Mouse (Mus musculus) C2C12 (cell line): ENCODE results near the gene Mms19.

Experiments
- CEBPB ChIP-seq: IDR thresholded peaks from one replicate; pipeline ENCODE4 v1.6.1; 2011; ENCODE audit warnings: low read depth, mild to moderate bottlenecking, control low read depth, moderate library complexity
- CTCF ChIP-seq: IDR thresholded peaks from one replicate; pipeline ENCODE4 v1.5.1; 2011; ENCODE audit not compliant: control insufficient read depth, insufficient read depth, insufficient read length
- MAX ChIP-seq: IDR thresholded peaks from one replicate; pipeline ENCODE4 v1.6.1; 2011; ENCODE audit warnings: mild to moderate bottlenecking, control low read depth
- MYOD1 ChIP-seq: IDR thresholded peaks from one replicate; pipeline ENCODE4 v1.6.1; 2011; ENCODE audit warnings: low read depth; ENCODE audit not compliant: control insufficient read depth, insufficient read length
- MYOG ChIP-seq: IDR thresholded peaks from one replicate; pipeline ENCODE4 v1.6.1; 2011; ENCODE audit not compliant: control insufficient read depth, insufficient read length; ENCODE audit errors: extremely low read depth
- USF1 ChIP-seq: IDR thresholded peaks from one replicate; pipeline ENCODE4 v1.6.1; 2011; ENCODE audit warnings: low read depth, mild to moderate bottlenecking, control low read depth, moderate library complexity

- TF ChIP-seq USF1 (no peak), CTCF (no peak), MYOG (no peak), CEBPB (no peak), MAX (no peak), MYOD1 (no peak)
Observed at GRCm38 (mm10) chr19:41981595-41981927, 604 bp upstream of the Mms19 start, which contains the start of gene Ubtd1.
